Mouse (Mus musculus): ENCODE measurements around the gene Tubb4a. TPM values are rescaled to one million over a fixed set of nuclear protein-coding genes. Genes with fewer than 3 reads are reported as not detected.

Tubb4a gene
- total and polyA plus RNA-seq, 3 experiments = 0.89 to 2.1 TPM; not detected in 1

GRCm38 (mm10) chr17:57060231-57060801 lies 27.3 kb downstream of the Tubb4a start (continued):
- peak; percentile 39; the same call in 1 of the 2 replicates for TF ChIP-seq NELFE (IDR thresholded peaks at IDR 0.05; ENCODE audit: low read depth, low read length)
- peak; percentile 58 for TF ChIP-seq RAD21 (IDR thresholded peaks at IDR 0.05; ENCODE audit: low read depth, low read length)

- Histone ChIP-seq H3K9ac (ENCODE audit: insufficient read depth, low read depth) (peak within 1 kb of the TSS; percentile 92), H3K4me1 (ENCODE audit: control insufficient read depth in 1 of 2, insufficient read depth in 2 of 2) (peaks cover 9 to 26% of the 10 kb centered on the region in 2 experiments), H3K79me2 (replicated peaks; ENCODE audit: control insufficient read depth, extremely low read depth, insufficient read depth, poor library complexity, severe bottlenecking) (no peaks in the 10 kb centered on the region), H3K9me3 (replicated peaks; ENCODE audit: low read length) (no peaks in the 10 kb centered on the region), H3K27ac (ENCODE audit: insufficient read depth, low read depth) (0 out of 2 replicates have a peak within 1 kb of the TSS, but pooled peaks have one; percentile 53), H3K4me3 (replicated peaks in 1 of 3; ENCODE audit: low read depth in 2 of 3, low read length in 2 of 3, poor library complexity in 1 of 3) (peak within 1 kb of the TSS; percentile 70 to 88 (median 87)), H3K4me2 (ENCODE audit: insufficient read depth, low read depth, poor library complexity, severe bottlenecking) (peak within 1 kb of the TSS; percentile 52), H3K27me3 (replicated peaks) (no peaks in the 10 kb centered on the region), H3K36me3 (replicated peaks in 1 of 2; ENCODE audit: control insufficient read depth in 1 of 2, insufficient read depth in 1 of 2, low read length in 1 of 2) (peaks cover 11 to 27% of the 10 kb centered on the region in 2 experiments)
- TF ChIP-seq ZMIZ1 (IDR thresholded peaks at IDR 0.05; ENCODE audit: low read depth, low read length) (no peak), POLR2AphosphoS2 (IDR thresholded peaks at IDR 0.05; ENCODE audit: low read depth, low read length) (no peak), MAX (IDR thresholded peaks at IDR 0.05; ENCODE audit: low read length) (0 out of 2 replicates have a peak, but pooled peaks have one; percentile 14), TCF12 (IDR thresholded peaks at IDR 0.05; ENCODE audit: low read depth, low read length) (no peak), E2F4 (IDR thresholded peaks at IDR 0.05; ENCODE audit: insufficient replicate concordance, low read depth, low read length) (no peak), SIN3A (IDR thresholded peaks at IDR 0.05; ENCODE audit: low read length) (no peak), JUND (conservative IDR thresholded peaks at IDR 0.05; ENCODE audit: low read depth, low read length) (no peak), POLR2A (IDR thresholded peaks at IDR 0.05; ENCODE audit: low read depth, low read length) (peak; percentile 30; the same call in 1 of the 2 replicates), CHD2 (IDR thresholded peaks at IDR 0.05; ENCODE audit: low read length) (peak; percentile 34; the same call in 1 of the 2 replicates), MEF2A (IDR thresholded peaks at IDR 0.05; ENCODE audit: borderline replicate concordance, low read depth, low read length) (no peak)
- dilution Hi-C loops (cut with MboI; ENCODE audit: extremely low pct_ligation_motif_present, extremely low pct_unique_long_range_greater_than_20kb, low sequenced_read_pairs) = no loop called here
- in situ Hi-C loops (cut with MboI; ENCODE audit: low pct_ligation_motif_present, low pct_unique_long_range_greater_than_20kb, low sequenced_read_pairs) = no loop called here
- peak; percentile 67 for DNase-seq (ENCODE audit: extremely low read depth)
Measured at GRCm38 (mm10) chr17:57059486-57059977, 28.1 kb downstream of the Tubb4a start, which contains the start of gene Slc25a23. Gene Slc25a23, minus strand, starts transcription at chr17:57059863.

DNA sequence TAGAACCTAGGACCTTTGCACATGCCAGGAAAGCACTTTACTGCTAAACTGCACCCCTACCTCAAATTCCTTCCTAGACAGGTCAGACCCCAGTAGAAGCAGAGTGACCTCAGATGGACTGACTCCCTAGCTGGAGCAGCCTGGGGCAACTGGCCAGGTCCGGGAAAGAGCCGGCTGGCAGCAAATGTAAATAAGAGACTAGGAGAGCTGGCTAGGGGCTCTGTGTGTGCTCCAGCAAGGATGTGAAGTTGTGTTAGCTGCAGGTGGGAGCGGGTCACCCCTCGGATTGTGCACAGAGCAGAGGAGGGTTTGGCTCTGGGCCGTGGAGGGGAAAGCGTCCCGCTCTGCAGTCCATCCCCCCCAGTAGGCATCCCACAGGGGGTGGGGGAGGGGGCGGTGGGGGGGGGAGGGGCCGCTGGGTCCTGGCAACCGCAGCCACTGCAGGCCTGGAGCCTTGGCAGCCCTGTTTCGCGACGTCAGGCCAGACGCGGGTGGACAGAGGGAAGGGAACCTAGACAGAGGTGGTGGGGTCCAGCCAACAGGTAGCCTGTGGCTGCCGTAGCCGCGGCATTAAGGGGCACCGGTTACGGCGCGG lies 28.6 kb downstream of the Tubb4a start, which contains the start of gene Crb3:
Gene Crb3, plus strand, starts transcription at position 215 of the 595 bp plus-strand sequence.
- dilution Hi-C loops (cut with MboI; ENCODE audit: extremely low pct_ligation_motif_present, extremely low pct_unique_long_range_greater_than_20kb, low sequenced_read_pairs) = no loop called here
- H3K27me3 ChIP-seq (replicated peaks) = no peaks in the 10 kb centered on the region

More for the DNA sequence above, 28.6 kb downstream of the Tubb4a start, which contains the start of gene Crb3:
- H3K36me3 ChIP-seq (replicated peaks in 1 of 2; ENCODE audit: control insufficient read depth in 1 of 2, insufficient read depth in 1 of 2, low read length in 1 of 2) = peaks cover 16 to 27% of the 10 kb centered on the region in 2 experiments
- peaks cover 9 to 26% of the 10 kb centered on the region in 2 experiments for H3K4me1 ChIP-seq (ENCODE audit: control insufficient read depth in 1 of 2, insufficient read depth in 2 of 2)
- peak within 1 kb of the TSS; percentile 70 to 88 (median 87) for H3K4me3 ChIP-seq (replicated peaks in 1 of 3; ENCODE audit: low read depth in 2 of 3, low read length in 2 of 3, poor library complexity in 1 of 3)
- H3K27ac ChIP-seq (ENCODE audit: insufficient read depth, low read depth) = 0 out of 2 replicates have a peak within 1 kb of the TSS, but pooled peaks have one; percentile 2
- no peaks in the 10 kb centered on the region for H3K79me2 ChIP-seq (replicated peaks; ENCODE audit: control insufficient read depth, extremely low read depth, insufficient read depth, poor library complexity, severe bottlenecking)
- H3K4me2 ChIP-seq (ENCODE audit: insufficient read depth, low read depth, poor library complexity, severe bottlenecking) = peak within 1 kb of the TSS; percentile 48
- H3K9me3 ChIP-seq (replicated peaks; ENCODE audit: low read length) = no peaks in the 10 kb centered on the region
- TF ChIP-seq CHD2 (IDR thresholded peaks at IDR 0.05; ENCODE audit: low read length) (no peak), BHLHE40 (IDR thresholded peaks at IDR 0.05; ENCODE audit: low read depth, low read length) (no peak), RAD21 (IDR thresholded peaks at IDR 0.05; ENCODE audit: low read depth, low read length) (no peak), SIN3A (IDR thresholded peaks at IDR 0.05; ENCODE audit: low read length) (no peak), IRF4 (IDR thresholded peaks at IDR 0.05; ENCODE audit: low read depth, low read length) (no peak)
- H3K9ac ChIP-seq (ENCODE audit: insufficient read depth, low read depth) = peak within 1 kb of the TSS; percentile 92
- DNase-seq (ENCODE audit: extremely low read depth) = no peak
- in situ Hi-C loops (cut with MboI; ENCODE audit: low pct_ligation_motif_present, low pct_unique_long_range_greater_than_20kb, low sequenced_read_pairs) = no loop called here

All from CH12.LX (cell line).